Mouse (Mus musculus) effector memory CD4-positive, alpha-beta T cell, adult 7 months (primary cell): ENCODE results near the gene Smtnl1. TPM values are rescaled to one million over a fixed set of nuclear protein-coding genes. Genes with fewer than 3 reads are reported as not detected.

Experiments used
- polyA plus RNA-seq: library from polyadenylated mRNA; unstranded; fragments of 100-300 nt; shearing (Covaris generic); gene quantifications from one replicate; pipeline ENCODE4 v1.2.1, GENCODE M21; 2017

The Smtnl1 gene
- not detected for polyA plus RNA-seq

DNA sequence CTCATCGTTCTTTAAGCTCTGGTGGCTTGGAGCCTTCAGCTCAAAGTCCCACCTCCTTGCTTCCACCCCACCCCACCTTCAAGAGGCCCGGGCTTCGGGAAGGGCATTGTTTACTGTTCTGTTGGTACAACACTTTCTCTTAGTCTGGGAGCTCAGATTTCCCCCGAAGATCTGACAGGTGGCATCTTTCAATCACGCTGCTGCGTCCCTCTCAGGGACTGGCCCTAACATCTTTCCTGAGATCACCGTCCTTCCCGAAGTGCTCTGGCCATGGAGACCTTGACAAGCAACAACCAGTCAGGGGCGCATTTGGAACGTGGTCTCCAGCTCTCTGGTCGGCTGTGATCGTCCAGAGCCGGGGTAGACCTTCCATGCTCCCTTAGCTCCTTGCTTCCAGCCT lies at the start of gene Smtnl1:
TSS of gene Smtnl1 (minus strand) at position 101 of the 400 bp plus-strand sequence.

GRCm38 (mm10) chr2:84838593-84838949 lies 16.1 kb upstream of the Smtnl1 start, which contains the start of gene Slc43a1:
Gene Slc43a1 (plus strand): TSS chr2:84838850.

DNA sequence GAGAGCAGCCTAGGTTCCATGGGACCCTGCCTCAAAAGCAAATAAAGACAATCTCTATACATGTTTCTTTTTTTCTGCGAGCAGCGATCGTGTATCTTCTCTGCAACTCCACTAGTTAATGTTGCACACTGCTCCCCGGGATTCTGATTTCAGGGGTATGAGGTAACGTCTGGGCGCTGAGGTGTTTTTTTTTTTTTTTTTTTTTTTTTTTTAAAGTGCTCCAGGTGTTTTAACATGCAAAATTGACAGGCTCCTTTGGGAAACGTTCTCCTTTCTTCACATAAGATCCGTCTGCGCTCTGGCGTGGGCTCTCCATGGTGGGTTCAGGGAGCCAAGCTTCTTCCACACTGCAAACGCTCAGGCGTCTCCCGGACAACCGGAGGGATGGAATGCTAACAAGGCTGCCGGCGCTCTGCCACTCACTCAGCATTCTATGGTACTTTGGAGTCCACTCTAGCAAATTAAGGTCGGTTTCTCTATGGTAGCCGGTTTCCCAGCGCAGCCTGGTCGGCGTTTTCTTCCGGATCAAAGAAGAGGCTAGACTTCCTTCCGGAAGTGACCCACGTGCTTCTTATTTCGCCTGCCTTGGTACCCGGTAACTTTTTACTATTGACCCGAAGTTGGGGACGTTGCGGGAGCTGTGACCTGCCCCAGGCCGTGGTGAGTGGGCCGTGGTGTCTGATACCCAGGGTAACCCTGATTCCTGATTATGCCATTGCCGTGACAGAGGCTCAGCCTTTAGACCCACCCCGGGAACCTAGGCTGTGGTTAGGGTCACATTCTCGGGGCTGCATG lies 4.2 kb upstream of the Smtnl1 start, which contains the start of gene Timm10:
TSS of gene Timm10 (plus strand) at position 510 of the 795 bp plus-strand sequence.

DNA sequence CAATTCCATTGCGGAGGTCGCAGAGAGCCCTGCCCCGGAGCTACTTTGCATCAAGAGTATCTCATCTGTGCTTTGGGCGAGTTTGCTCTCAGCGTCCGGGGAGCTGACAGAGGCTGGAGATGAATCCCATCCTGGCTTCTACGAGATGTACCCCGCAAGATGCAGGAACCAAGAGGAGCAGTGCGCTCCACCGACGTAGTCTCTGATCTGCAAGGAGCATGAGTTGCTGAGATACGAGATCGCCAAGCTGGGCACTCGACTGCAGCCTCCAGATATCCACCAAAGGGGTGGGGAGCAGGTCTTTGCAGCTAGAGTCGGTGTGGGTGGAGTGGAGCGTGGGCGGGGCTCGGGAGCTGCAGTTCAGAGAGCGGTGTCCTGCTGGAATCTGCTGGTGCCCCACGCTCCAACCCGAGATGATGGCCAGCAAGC lies 23.9 kb downstream of the Smtnl1 start, which contains the start of gene Ube2l6:
TSS of gene Ube2l6 (plus strand) at position 336 of the 429 bp plus-strand sequence.

GRCm38 (mm10) chr2:84775241-84775640 lies 47.2 kb downstream of the Smtnl1 start, which contains the start of gene Serping1:
Gene Serping1 (minus strand): TSS chr2:84775444.

Other genes with a start within 250 kb of the Smtnl1 start
- not detected for gene Ctnnd1, start 171.9 kb downstream of the Smtnl1 start, polyA plus RNA-seq
- gene Btbd18, start 163.6 kb downstream of the Smtnl1 start, polyA plus RNA-seq, result not detected
- gene Selenoh, start 151.9 kb downstream of the Smtnl1 start, polyA plus RNA-seq, result 49.2 TPM
- gene Gm28635, start 144.6 kb downstream of the Smtnl1 start, polyA plus RNA-seq, result not detected
- 14.0 TPM for gene Med19, start 144.2 kb downstream of the Smtnl1 start, polyA plus RNA-seq
- 54.1 TPM for gene Tmx2, start 143.5 kb downstream of the Smtnl1 start, polyA plus RNA-seq
- gene Zdhhc5, start 107.5 kb downstream of the Smtnl1 start, polyA plus RNA-seq, result 54.3 TPM
- gene Clp1, start 95.3 kb downstream of the Smtnl1 start, polyA plus RNA-seq, result 93.8 TPM
- 0.99 TPM for gene Ypel4, start 88.6 kb downstream of the Smtnl1 start, polyA plus RNA-seq
- gene Gm19426, start 79.0 kb downstream of the Smtnl1 start, polyA plus RNA-seq, result not detected
- 0.45 TPM for gene Serping1, start 47.2 kb downstream of the Smtnl1 start, polyA plus RNA-seq
- gene Ube2l6, start 23.8 kb downstream of the Smtnl1 start, polyA plus RNA-seq, result 6.1 TPM
- 14.3 TPM for gene Timm10, start 4.3 kb upstream of the Smtnl1 start, polyA plus RNA-seq
- 19.3 TPM for gene Slc43a1, start 16.2 kb upstream of the Smtnl1 start, polyA plus RNA-seq
- not detected for gene Rtn4rl2, start 64.1 kb upstream of the Smtnl1 start, polyA plus RNA-seq
- 2.1 TPM for gene Slc43a3, start 113.9 kb upstream of the Smtnl1 start, polyA plus RNA-seq
- not detected for gene Prg2, start 157.8 kb upstream of the Smtnl1 start, polyA plus RNA-seq
- gene Prg3, start 165.6 kb upstream of the Smtnl1 start, polyA plus RNA-seq, result not detected
- 174 TPM for gene Ssrp1, start 214.6 kb upstream of the Smtnl1 start, polyA plus RNA-seq
- gene P2rx3, start 214.8 kb upstream of the Smtnl1 start, polyA plus RNA-seq, result 0.84 TPM
- gene Tnks1bp1, start 225.4 kb upstream of the Smtnl1 start, polyA plus RNA-seq, result 9.9 TPM